Mouse (Mus musculus) testis, adult 2 months (tissue): ENCODE data around the gene Grin2a. TPM values are rescaled to one million over a fixed set of nuclear protein-coding genes. Genes with fewer than 3 reads are reported as not detected.
"Not testable (repeated sequence)": the region's sequence is repeated elsewhere in the genome, so short reads cannot be mapped to it uniquely, and the experiment has no call there.

Experiments used
- H3K27ac ChIP-seq: fragments of 200-500 bp; 2 replicates; pipeline ENCODE4 v1.5.1; 2012; ENCODE audit warnings: low read depth, low read length; ENCODE audit not compliant: control insufficient read depth, insufficient read depth
- H3K27me3 ChIP-seq: fragments of 200-500 bp; 2 replicates; pipeline ENCODE4 v1.6.1; 2012; ENCODE audit warnings: mild to moderate bottlenecking, low read length, moderate library complexity; ENCODE audit not compliant: control insufficient read depth, insufficient read depth
- H3K36me3 ChIP-seq: fragments of 200-500 bp; 2 replicates; pipeline ENCODE4 v1.6.1; 2012; ENCODE audit warnings: mild to moderate bottlenecking, low read length; ENCODE audit not compliant: control insufficient read depth, insufficient read depth
- H3K4me1 ChIP-seq: fragments of 200-500 bp; 2 replicates; pipeline ENCODE4 v1.6.1; 2012; ENCODE audit warnings: low read length; ENCODE audit not compliant: control insufficient read depth, insufficient read depth
- H3K4me3 ChIP-seq: fragments of 200-500 bp; 2 replicates; pipeline ENCODE4 v1.5.1; 2012; ENCODE audit warnings: low read depth, mild to moderate bottlenecking, low read length, moderate library complexity, mixed read lengths; ENCODE audit not compliant: control insufficient read depth
- CTCF ChIP-seq: fragments of 200-500 bp; IDR thresholded peaks from 2 replicates; pipeline ENCODE4 v1.5.1; 2012; ENCODE audit warnings: low read depth, mild to moderate bottlenecking, inconsistent platforms, low read length, moderate library complexity; ENCODE audit not compliant: control insufficient read depth, insufficient read depth, insufficient replicate concordance
- POLR2A ChIP-seq: fragments of 200-500 bp; IDR thresholded peaks from 2 replicates; pipeline ENCODE4 v1.6.1; 2012; ENCODE audit warnings: low read depth, mild to moderate bottlenecking, inconsistent platforms, low read length, moderate library complexity; ENCODE audit not compliant: control insufficient read depth
- polyA plus RNA-seq: library from polyadenylated mRNA; depleted of rRNA; stranded (reverse); fragments of >200 nt; gene quantifications from 2 replicates; pipeline ENCODE4 v1.2.3, GENCODE M21; 2012

Grin2a gene
- polyA plus RNA-seq, 1 experiment: 0.27 TPM

DNA sequence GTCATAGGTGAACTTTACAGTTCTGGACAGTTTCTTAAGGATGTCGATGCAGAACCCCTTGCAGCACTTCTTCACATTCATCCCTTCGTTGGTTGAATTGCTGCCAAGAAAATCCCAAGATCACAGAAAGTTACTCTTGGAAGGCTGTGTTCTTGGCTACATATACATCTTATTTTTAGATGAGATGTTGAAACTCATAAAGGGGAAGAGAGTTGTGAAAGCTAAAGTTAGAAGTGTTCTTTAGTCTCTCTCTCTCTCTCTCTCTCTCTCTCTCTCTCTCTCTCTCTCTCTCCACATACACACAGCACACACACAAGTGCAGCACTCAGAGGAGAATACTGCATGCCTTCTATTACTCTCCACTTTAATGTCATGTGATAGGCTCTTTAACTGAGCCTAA is 331.9 kb downstream of the Grin2a start:
- no peaks in the 10 kb centered on the region for H3K36me3 ChIP-seq
- no peaks in the 10 kb centered on the region for H3K27me3 ChIP-seq
- TF ChIP-seq CTCF (no peak), POLR2A (no peak)
- H3K27ac ChIP-seq: no peak overlapping the region
- no peaks in the 10 kb centered on the region for H3K4me1 ChIP-seq
- H3K4me3 ChIP-seq: no peak overlapping the region

- H3K27ac ChIP-seq: no peak overlapping the region
- H3K36me3 ChIP-seq: no peaks in the 10 kb centered on the region
- TF ChIP-seq POLR2A: no peak
- no peak for TF ChIP-seq CTCF
- no peaks in the 10 kb centered on the region for H3K27me3 ChIP-seq
- no peaks in the 10 kb centered on the region for H3K4me1 ChIP-seq
- no peak overlapping the region for H3K4me3 ChIP-seq
Measured at GRCm38 (mm10) chr16:9625652-9626444, 369.5 kb downstream of the Grin2a start.

- no peaks in the 10 kb centered on the region for H3K4me1 ChIP-seq
Measured at GRCm38 (mm10) chr16:9624346-9624745, 371.0 kb downstream of the Grin2a start.

DNA sequence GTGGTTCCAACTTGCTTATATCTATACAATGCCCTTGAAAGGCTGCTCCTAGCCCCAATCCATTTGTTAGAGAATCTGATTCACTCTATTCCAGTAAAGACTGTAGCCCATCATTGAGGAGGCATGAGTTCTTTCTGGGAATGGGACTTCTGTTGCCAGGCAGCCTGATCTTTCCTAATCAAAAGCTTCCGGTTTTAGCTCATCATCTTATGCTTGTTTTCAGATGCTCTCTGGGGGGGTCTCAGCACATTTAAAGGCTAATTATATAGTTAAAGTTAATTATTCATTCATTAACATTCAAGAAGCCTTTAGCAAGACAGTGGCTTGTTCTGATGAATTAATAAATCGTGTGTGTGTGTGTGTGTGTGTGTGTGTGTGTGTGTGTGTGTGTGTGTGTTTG is 377.2 kb downstream of the Grin2a start:
- Histone ChIP-seq H3K4me3 (no peak overlapping the region), H3K4me1 (no peaks in the 10 kb centered on the region), H3K27ac (no peak overlapping the region), H3K36me3 (no peaks in the 10 kb centered on the region), H3K27me3 (no peaks in the 10 kb centered on the region)
- TF ChIP-seq POLR2A (no peak), CTCF (no peak)

More at GRCm38 (mm10) chr16:9624346-9624745, 371.0 kb downstream of the Grin2a start:
- Histone ChIP-seq H3K27me3 (no peaks in the 10 kb centered on the region), H3K36me3 (no peaks in the 10 kb centered on the region), H3K4me3 (no peak overlapping the region), H3K27ac (no peak overlapping the region)
- no peak for TF ChIP-seq POLR2A

- TF ChIP-seq CTCF (no peak), POLR2A (no peak)
- no peak overlapping the region for H3K27ac ChIP-seq
- H3K4me3 ChIP-seq: no peak overlapping the region
Measured at GRCm38 (mm10) chr16:9617215-9617614, 378.1 kb downstream of the Grin2a start.

GRCm38 (mm10) chr16:9616807-9617206 is 378.6 kb downstream of the Grin2a start:
- no peaks in the 10 kb centered on the region for H3K27me3 ChIP-seq
- H3K27ac ChIP-seq: no peak overlapping the region
- no peaks in the 10 kb centered on the region for H3K4me1 ChIP-seq
- no peaks in the 10 kb centered on the region for H3K36me3 ChIP-seq
- H3K4me3 ChIP-seq: no peak overlapping the region
- TF ChIP-seq POLR2A (no peak), CTCF (no peak)

More at GRCm38 (mm10) chr16:9617215-9617614, 378.1 kb downstream of the Grin2a start:
- H3K27me3 ChIP-seq: no peaks in the 10 kb centered on the region
- H3K4me1 ChIP-seq: no peaks in the 10 kb centered on the region
- no peaks in the 10 kb centered on the region for H3K36me3 ChIP-seq

- H3K4me3 ChIP-seq, H3K36me3 ChIP-seq, H3K27ac ChIP-seq, H3K4me1 ChIP-seq, H3K27me3 ChIP-seq: not testable (repeated sequence)
Measured at GRCm38 (mm10) chr16:9612596-9612995, 382.8 kb downstream of the Grin2a start.

GRCm38 (mm10) chr16:9607432-9607831 is 387.9 kb downstream of the Grin2a start:
- no peak overlapping the region for H3K4me3 ChIP-seq
- no peaks in the 10 kb centered on the region for H3K27me3 ChIP-seq
- TF ChIP-seq CTCF (no peak), POLR2A (no peak)
- no peaks in the 10 kb centered on the region for H3K4me1 ChIP-seq
- H3K27ac ChIP-seq: no peak overlapping the region
- H3K36me3 ChIP-seq: no peaks in the 10 kb centered on the region
